Mouse (Mus musculus) retina, postnatal 7 days (tissue): ENCODE measurements around the gene Gm10666.
"Not testable (repeated sequence)": the region's sequence is repeated elsewhere in the genome, so short reads cannot be mapped to it uniquely, and the experiment has no call there.

ENCODE experiments used
- DNase-seq: peaks from one replicate; pipeline ENCODE4 v3.0.0-alpha.2; 2012; ENCODE audit warnings: low read depth, low spot score

The Gm10666 gene

DNA sequence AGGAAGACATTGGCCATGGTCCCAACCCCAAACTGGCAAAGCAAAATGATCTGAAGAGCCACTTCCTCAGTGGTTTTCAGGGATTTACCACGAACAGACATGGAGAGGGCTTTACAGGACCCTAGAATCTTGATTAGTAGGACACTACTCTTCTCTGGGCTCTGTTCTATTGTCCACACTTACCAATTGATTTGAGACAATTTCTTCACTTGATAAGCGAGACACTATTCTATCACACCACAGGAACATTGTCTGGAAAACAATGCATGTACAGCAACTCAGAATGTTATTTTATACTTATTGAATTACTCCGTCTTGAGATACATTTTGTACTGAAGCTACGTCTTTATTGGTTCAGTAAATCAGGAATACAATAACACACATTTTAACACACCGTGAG, at the start of gene Gm10666:
Gm10666 (minus strand) TSS at position 101 of the 400 bp plus-strand sequence.
- DNase-seq = not testable (repeated sequence)

DNA sequence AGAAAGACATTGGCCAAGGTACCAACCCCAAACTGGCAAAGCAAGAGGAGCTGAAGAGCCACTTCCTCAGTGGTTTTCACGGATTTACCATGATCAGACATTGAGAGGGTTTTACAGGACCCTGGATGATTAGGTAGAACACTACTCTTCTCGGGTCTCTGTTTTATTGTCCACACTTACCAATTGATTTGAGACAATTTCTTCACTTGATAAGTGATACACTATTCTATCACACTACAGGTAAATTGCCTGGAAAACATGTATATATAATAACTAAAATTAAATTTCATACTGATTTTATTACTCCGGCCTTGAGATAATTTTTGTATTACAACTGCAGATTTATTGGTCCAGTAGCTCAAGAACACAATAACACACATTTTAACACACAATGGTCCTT, 29.4 kb upstream of the Gm10666 start, which contains the start of gene Vmn1r142:
Vmn1r142 (minus strand) TSS at position 101 of the 400 bp plus-strand sequence.
- not testable (repeated sequence) for DNase-seq

DNA sequence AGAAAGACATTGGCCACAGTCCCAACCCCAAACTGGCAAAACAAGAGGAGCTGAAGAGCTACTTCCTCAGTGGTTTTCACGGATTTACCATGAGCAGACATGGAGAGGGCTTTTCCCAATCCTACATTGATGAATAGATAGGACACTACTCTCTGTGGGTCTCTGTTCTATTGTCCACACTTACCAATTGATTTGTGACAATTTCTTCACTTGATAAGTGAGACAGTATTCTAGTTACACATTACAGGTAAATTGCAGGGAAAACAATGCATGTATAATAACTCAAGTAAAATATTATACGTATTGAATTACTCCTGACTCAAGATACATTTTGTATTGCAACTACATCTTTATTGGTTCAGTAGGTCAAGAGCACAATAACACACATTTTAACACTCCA, 16.4 kb downstream of the Gm10666 start, which contains the start of gene Gm16451:
Gm16451 (minus strand) TSS at position 101 of the 400 bp plus-strand sequence.
- DNase-seq = not testable (repeated sequence)
